Mouse (Mus musculus) cerebellum, adult 18-20 months (tissue): Measurements from ENCODE around the gene Uts2b.

Experiments
- DNase-seq, 2 experiments: peaks; one replicate each; pipeline ENCODE4 v3.0.0; 2021

Gene Uts2b

DNA sequence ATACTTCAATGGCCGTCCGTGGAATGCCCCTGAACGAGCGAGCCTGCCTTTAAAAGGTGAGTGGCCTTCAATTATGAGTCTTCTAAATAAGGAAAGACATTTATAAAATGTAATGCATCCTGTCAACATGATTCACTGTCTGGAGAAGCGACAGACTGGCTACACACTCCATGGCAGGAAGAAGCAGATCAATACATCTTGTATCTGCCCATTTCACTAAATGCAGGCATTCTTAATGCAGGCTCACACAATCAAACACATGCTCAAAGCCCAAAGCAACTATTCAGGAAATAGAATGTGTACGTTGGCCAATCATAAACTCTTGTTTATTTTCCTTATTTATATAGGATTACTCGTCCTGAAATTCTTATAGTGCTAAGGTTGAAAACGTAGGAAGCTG, at the start of gene Uts2b:
Gene Uts2b, minus strand, starts transcription at position 49 of the 400 bp plus-strand sequence.
- DNase-seq = no peak

DNA sequence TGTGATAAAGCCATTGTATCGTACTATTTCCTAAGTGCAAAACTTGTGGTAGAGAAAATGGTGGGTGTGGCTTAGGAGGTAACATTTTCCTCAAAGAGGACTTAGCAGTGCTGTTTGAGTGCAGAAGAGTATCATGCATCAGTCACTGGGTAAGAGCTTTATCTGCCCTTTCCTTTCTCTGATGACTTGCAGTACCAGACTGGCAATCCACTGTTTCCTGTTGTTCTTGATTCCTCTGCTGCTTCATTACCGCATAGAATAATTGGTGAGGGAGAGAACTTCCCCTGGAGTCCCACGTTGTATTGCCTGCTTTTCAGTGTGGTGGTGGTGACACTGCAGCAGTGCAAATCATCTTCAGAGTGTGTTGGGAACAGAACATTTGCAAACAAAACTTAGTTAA, 47.6 kb upstream of the Uts2b start:
- no peak for DNase-seq

DNA sequence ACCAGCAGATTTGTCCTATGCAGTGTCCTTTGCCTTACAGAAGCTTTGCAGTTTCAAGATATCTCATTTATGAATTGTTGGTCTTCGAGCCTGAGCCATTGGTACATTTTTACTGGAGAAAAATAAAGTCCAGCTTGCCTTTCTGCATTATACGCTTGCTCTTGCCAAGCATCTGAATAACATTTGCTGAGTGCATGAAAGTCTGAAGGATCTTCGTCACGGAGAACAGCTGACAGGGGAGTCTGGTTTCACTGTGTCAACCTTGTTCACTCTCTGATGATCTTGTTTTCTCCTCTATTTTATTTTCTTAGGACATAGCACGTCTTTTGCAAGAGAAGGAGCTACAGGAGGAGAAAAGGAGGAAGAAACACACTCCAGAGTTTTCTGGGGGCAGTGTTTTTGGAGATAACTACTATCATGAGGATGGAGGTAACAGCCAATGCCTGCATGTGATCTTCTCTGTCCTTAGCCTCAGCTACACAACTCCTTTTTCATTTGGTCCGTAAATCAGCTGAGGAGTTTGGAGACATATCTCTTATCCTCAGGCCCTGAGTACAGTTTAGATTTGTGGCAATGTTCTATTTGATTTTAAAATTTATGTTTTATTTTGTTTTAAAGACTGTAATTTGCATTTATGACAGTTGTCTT, 47.0 kb upstream of the Uts2b start:
- no peak for DNase-seq

DNA sequence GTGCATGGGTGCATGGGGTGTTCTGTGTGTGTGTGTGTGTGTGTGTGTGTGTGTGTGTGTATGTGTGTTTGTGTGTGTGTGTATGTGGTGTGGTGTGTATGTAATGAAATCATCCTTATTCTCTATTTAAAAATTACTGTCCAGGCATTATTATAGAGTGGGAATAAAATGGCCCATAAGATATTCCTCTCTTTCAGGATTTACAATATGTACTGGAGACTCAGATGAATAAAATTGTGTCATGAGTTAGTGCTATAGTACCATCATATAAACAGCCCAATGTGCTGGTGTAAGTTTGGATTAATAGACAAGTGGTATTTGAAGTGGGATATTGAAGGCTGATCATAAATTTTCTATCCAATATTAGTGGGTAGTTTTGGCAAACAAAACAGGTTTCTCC, 34.1 kb upstream of the Uts2b start:
- DNase-seq = no peak

DNA sequence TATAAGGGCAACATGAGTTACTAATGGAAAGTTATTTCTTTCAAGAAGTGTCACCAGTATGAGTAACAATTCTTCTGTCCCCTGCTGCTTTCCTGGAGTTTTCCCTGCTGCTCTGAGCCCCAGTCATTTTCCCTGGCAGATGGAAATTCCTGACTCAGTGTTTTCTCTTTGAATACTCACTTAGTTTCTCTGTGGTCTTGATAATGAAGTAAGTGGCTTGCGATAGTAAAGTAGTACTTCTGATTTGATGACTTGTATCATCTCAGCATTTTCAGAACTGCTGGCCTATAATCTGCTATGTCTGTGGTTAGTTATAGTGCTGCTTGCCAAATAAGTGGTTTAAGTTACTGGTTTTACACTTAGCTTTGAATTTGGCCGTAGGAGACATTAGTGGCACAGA, 31.5 kb upstream of the Uts2b start:
- DNase-seq = no peak

DNA sequence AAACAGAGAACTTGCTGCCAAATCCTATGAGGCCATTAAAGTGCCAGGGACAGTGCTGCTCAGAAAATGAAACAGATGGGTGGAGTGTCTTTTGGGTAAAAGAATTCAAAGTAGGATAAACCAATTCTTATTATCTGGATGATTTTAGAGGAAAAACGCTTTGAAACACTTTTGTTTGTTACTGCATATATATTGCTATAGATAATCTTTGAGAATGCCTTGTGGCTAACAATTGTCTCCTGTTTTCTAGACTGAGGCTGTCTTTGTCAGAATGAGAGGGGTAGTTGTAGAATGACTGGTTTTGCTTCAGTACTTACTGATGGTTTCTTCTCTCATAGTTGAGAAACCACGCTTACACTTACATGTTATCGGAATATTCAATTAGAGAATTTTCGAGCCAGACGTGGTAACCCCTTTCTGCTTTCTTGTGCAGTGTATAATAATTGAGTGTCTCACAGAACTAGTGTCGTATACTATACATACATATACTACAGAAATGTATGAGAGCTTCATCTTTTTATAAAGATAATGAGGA, 29.7 kb upstream of the Uts2b start:
- DNase-seq = no peak

DNA sequence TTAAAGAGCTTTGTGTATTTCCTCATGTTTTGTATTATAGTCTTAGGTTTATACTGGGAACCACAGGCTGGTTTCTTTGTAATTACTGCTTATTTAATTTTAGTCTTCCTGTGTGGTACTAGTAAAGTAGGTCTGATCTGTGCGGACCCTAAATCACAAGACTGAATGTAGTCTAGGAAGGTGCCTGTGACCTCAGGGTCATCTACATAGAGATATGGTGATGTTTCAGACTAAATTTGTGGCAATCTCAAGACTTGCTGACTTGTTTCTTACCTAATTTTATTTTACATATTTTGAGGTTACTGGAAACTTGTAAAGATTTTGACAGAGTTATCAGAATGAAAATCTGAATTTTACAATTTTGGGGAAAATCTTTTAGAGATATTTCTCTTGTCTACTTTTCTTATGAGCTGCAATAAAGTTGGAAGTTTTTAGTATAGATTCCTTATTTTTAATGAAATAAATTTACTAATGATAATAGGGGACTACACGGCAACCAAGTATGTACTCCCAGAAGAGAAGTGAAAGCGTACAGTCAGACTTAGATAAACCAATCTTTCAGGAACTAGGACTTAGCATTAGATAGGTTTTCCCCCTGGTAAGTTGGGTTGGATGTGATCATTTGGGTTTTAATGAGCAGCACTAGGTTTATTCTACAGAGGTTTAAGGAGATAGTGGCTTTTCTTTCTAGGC, 29.1 kb upstream of the Uts2b start:
- DNase-seq = no peak

DNA sequence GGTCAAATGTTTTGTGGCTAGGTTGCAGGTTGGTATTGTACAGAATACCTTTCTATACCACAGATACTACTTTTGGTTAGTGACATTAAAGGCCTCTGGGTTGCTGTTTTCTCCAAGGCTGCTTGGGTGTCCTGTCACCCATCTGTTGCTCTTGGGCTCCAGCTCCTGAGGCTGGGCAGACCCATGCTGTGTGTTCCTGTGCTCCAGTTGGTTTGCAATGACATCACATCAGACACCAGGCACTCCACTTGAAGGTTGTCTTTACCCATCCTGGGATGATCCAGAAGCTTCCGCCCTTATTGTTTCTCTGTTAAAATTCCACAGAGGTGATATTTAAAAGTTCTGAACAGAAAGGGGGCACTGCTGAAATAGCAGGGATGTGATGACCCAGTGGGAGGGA, 26.9 kb upstream of the Uts2b start:
- peak; percentile 33 to 41 for DNase-seq

DNA sequence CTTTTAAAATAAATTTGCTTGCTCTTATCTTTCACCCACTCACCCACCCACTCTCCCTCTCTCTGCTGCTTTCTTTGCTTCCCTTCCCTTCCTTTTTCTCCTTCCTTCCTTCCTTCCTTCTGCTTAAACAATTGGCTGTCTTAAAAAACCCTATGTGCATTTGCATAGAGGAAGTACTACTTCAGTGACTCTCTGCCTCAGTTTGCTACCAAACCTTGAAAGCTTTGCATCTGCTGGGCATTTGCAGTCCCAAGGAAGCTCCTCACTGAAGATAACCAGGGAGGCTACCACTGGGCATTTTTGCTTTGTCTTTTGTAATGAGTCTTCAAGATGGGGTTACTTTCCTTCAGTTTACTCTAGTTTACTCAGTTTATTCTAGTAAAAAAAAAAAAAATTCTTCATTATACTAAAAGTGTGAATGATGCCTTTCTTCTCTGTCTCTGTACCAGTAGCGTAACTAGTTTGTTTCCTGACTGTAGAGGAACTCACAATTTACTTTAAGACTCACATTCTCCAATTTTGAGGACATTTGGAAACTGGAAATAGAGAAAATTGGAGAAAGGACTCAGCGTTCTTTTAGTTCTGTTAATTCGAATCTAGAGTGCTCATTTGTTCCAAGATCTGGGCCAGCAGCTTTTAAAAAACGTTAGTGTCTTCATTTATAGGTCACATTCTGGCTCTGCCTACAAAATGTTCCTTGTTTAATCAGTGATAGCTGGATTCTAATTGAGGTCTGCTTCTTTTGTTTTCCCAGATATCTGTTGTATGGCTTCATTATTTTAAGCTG, 25.4 kb upstream of the Uts2b start:
- no peak for DNase-seq

DNA sequence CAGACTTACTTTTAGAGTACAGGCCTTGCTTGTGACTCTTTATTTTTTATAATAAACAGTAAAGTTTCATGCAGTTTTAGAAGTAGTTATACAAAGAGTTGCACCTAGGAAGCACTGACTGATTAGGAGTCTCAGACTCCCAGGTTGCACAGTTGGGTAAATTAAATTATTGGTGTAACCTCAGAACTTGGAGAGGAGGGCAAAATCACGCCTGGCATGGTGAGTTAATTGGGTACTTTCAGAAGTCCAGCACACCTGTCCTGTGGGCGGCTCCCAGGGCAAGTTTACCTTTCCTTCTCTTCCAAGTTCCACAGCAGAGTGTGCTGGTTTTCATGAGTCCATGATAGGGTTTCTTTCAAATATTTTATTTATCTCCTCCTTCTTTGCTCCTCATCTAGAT, 21.8 kb upstream of the Uts2b start:
- no peak for DNase-seq

DNA sequence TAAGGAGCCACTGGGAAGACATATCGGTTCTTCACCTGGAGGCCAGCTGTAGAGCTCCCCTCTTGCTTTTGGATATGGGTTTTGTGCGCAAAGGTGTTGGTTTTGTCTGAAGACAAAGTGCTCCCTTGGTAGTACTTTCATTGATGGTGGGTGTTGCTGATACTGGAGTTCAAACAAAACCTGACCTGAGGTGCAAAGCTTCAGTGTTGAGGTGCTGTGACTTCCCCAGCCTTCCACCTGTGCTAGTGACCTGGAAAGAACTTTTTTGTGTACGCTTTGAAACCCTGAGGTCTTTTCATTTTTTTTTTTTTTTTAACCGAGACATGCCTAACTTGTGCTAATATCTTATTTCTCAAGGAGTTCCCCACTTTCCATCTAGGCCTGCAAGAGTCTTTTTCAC, 20.3 kb upstream of the Uts2b start:
- DNase-seq = no peak

DNA sequence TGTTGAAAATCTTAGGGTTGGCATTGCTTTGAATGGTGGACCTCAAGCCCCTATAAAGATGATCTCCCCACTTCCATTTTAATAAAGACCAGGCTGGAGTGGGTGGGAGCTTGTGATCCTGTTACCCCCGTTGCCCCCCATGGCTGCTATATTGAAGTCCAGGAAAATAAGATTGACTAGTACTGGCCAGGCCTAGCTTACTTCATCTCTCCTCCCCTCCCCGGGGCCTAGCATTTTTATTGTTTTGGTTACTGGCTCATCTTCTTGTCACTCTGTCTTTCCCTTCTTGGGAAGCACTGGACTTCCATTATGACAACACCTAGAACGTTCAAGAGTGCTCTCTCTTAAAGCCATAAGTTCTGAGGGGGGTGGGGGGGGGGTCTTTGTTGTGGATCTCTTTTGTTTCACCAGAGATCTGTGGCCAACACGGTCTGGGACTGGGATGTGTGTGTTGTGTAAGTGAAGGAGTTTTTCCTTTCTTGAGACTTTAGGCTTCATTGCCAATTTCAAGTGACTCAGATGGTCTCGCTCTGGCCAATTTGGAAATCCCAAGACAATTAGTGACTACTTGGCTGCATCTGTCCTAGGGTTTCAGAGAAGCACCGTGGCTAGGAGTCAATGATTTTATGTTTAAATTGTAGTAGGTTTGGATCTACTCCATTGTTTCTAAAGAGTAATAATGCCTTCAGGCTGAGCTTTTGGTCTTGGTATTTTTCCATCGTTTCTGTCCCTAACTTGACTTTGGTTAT, 19.7 kb upstream of the Uts2b start:
- DNase-seq = peak; percentile 18 to 26

DNA sequence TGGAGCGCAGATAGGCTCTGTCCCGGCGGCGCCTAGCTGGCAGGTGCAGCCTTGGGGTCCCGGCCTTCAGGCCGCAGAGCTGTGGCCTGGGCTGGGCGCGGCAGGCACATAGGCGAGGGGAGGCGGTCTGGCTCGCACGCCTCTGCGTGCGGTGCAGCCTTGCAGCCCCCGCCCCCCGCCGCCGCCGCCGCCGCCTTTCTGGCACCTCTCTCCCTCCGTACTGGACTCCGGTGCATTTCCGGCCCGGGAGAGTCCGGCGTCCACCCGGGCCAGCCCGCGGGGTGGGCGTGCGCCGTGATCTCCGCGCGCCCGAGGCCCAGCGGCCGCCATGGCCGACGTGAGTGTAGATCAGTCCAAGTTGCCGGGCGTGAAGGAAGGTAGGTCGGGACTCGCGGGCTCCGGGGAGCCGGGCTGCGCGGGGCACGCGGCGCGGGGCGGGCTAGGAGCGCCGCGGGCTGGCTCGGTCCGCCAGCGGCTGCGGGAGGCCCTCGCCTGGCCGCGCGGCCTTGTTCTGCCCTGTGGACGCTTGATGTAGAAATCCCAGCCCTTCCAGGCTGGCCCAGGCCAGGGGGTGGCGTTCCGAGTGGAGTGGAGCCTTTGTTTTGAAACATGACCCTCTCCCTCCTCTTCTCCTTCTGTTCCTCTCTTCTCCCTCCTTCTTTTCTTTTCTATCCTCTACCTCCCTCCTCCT, 18.9 kb upstream of the Uts2b start, which contains the start of gene Ccdc50:
Gene Ccdc50, plus strand, starts transcription at position 109 of the 691 bp plus-strand sequence.
- peak; percentile 78 to 87 for DNase-seq

DNA sequence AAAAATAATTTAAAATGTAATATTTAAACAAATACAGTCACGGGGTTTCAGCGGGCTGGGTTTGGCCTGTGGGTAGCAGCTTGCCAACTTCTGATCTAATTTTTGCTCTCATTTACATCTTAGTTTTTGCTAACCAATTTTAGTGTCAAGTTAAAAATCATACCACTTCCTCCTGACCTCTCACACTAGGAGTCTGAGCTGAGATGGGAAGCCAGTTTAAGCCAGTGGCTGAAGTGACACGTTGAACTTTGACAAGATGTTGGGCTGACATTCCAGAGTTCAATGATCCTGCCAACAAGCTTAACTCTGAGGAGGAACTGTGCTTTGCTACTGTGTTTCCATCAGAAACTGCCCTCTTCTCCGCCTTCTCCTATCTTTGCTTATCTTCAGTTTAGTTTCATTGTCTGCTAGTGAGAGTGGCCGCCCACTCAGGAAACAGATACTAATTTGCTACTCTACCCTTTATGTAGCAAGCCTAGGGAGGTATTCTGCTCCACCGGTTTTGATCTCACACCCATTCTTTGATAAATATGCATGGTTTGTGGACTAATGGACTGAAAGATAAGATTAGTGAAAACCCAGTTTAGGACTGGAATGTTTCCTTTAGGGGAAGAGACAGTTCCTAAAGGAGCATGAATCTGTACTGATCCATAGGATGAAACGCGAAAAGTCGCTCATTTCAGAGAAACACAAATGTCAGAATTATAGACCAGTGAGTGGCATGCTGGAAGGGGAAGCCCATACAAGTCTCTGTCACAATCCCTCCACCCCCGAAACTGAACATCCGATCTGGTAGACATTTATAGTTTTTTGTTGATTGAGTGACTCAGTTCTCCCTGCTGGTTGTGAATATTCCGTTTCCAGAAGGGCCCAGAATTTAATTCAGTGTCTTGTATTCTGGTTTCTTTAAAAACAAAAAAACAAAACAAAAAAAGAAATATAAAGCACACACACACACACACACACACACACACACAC, 17.9 kb upstream of the Uts2b start:
- DNase-seq = no peak

DNA sequence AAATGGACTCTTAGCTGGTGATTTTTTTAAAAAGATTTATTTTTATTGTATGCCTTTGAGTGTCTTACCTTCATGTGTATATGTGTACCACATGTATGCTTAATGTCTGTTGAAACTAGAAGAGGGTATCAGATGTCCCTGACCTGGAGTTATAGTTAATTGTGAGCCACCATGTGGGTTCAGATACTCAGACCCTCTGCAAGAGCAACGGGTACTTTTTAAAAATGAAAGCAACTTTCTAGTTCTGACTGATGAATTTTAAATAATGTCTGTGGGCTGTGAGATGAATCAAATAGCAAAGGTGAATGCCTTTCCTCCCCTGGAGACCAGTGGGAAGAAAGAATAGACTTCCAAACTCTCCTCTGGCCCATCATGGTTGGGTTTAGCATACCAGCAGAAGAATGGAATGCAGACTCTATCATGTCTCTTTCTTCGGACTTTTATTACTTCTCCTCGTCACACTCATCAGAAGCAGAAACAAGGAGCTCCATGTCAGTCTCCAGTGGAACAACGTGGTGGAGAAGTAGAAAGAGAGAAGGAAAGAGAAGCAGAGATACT, 16.9 kb upstream of the Uts2b start:
- no peak for DNase-seq

DNA sequence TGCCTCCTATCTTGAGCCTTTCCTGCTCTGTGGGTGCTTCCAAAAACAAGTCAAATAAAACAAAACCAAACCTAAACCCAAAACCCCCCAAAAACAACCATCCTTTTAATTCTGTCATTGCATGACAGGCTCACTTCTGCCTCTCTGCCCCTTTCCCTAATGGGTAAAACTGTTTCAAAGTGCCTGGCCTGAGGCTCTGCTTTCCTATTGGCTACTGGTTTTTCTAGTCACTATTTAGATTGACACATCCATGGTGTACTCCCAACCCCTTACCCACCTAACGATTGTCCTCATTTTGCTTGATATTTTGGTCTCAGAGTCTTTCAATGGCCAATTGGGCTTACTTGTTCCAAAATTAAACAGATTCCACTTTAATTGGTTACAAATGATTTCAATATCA, 15.6 kb upstream of the Uts2b start:
- no peak for DNase-seq

DNA sequence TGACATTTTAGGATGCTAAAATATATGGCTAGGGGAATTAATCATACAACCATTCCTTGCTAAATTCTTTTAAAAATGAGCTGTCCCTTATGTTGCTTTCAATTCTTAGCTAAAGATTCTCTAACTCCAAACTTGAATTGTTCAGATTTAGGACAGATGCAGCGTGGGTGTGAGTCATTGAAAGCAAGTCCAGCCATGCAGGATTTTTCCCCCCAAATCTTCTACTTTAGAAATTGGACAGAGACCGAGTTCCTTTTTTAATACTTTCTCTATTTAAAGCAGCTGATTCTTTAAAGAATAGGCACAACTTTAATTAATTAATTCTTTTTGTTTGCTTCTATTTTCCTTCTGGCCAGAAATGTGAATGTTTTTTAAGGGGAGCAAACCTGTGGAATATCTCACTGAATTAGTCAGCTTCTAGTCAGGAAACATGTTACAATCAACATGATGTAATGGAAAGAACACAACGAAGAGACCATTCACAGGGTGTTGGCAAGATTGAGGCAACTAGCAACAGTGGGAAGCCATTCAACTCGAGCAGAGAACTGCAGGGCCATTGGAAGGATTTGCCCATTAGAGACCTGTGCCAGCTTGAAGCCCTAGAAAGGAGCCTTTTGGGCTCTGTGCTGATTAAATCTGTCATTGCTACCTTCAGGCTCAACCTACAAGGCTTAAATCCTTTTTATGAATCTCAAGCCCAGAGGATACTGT, 15.0 kb upstream of the Uts2b start:
- no peak for DNase-seq

DNA sequence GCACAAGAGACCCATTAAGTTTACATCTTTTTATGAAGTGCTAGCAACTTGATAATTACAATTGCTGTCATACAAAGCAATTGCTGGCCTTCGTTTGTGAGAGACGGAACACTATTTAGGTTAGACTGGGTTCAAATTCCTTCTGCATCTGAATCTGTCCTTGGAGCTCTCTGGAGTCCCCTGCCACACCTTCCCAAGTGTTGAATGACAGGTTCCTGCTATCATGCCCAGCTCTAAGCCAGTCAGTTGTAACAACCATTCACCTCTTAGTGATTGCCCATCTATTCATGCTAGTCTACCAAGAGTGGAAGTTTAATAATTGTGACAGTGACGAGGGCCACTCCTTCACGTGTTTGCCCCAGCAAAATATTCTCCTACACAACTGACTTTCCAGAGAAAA, 12.2 kb upstream of the Uts2b start:
- DNase-seq = no peak

DNA sequence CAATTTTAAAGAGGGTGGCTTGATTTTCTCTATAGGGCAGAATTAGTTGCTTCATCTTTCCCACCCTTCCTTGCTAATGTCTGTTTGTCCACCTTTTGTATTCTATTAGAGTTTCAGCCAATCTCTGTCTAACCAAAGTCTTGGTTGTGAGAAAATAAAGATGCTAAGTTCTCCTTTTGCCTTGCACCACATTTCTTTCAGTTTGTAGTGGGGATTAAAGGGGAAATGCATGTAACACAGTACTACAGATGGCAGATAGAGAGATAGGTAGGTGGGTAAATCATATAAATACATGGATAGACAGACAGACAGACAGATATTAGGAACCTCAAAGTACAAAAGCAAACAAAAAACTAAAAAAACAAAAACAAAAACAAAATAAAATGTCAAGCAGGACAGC, 6.5 kb upstream of the Uts2b start:
- no peak for DNase-seq

DNA sequence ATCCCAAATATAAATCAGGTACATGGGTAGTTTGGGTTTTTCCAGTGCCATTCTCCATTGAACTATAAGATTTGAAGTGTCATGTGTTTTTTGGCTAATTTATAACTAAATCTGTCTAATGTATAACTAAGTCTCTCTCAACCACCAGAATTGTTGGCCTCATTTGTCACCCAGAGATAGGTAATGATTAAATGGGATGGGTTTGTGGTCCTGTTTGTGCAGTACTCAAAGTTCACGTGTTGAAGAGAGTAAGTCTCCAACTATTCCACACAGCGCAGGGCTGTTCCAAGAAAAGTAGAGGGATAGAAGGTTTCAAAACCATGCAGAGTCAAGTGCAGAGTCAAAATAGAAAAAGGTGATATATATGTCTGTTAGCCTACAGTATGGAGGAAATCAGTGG, 5.3 kb upstream of the Uts2b start:
- no peak for DNase-seq
